Mouse (Mus musculus): ENCODE measurements around the gene Lman2.
A peak's percentile ranks its signal among the peaks of the same experiment; 100 is the strongest.

Gene Lman2

DNA sequence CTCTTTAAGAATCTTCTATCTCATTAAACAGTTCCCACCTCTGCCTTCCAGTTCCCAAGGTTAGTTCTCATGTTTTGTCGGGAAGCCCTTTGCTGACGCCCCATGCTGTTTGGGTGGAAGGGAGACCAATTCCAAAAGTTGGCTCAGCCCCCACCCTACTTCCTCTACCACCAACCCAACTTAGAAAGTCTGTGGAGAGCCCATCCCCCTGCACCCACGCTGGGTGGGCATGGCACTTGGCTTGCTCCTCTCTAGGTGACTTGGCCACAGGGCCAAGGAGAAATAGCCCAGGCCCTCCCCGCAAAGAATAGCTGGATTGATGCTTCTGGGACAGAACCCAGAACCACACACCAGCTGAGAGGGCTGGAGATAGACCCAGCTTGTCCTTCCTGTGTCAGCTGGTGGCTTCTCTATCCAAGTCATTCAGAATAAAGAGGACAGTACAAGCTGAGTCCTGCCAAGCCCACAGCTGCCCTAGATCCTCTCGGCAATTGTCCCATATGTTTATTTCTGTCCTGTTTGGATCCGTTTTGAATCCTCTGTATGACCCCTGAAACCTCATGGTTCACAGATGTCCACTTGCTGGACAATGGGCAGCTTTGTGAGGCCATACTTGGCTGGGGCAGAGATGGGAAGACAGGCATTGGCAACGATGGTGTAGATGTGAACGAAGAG, 8.6 kb upstream of the Lman2 start:
- DNase-seq (ENCODE audit: low read depth, low spot score): no peak

DNA sequence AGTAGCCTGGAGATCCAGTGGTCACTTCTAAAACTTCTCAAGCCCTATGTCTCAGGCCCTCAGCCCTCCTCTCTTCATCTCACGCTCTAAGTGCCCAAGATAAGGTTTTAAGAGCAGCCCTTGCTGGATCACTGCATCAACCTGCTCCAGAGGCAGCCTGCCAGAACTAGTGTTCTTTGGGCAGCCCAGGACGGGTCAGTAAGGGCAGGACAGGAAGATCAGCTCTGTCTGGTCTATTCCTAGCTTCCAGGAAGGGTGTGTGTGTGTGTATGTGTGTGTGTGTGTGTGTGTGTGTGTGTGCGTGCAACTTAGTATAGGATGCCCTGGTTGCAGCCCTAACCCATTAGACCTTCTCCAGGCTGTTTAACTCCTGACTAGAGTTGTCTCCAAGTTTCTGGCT, 7.7 kb upstream of the Lman2 start:
- DNase-seq (ENCODE audit: low read depth, low spot score): no peak

- peak; percentile 89 for DNase-seq (ENCODE audit: low read depth, low spot score)
These were observed 7.0 kb upstream of the Lman2 start, which contains the start of gene Rgs14 for GRCm38 (mm10) chr13:55369531-55370114. Rgs14 (plus strand) TSS chr13:55369732.

DNA sequence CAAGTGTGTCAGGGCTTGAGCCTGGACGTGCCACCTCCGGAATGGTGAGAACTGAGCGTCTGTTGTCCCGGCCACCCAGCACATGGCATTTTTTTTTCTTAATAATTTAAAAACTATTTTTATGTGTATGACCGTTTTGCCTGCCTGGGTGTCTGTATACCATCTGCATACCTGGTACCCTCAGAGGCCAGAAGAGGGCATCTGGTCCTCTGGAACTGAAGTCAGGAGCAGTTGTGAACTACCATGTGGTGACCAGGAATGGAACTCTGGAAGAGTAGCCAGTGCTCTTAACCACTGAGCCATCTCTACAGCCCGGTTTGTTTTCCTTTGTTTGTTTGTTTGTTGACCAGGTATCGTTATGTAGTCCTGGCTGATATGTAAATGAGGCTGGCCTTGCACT, 5.8 kb upstream of the Lman2 start:
- peak; percentile 64 for DNase-seq (ENCODE audit: low read depth, low spot score)

DNA sequence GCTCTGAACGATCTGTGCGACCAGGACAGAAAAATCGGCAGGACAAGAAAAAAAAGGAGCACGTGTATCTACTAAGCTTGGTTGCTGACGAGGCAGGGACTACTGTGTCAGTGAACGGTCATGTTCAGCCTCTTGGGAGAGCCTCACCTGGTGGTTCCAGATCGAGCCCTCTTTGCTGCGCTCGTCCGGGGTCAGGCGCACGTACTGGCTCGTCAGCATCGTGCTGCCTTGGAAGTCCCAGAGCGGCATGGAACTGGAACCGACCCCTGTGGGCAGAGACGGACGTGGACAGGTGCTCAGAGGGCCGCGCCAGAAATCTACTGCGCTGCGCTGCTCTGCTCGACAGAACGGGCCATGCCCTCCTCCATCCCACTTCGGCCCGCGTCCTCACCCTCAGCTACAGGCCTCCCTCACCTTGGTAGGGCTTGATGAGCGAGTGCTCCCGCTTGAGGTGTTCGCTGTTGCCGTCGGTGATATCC, 570 bp downstream of the Lman2 start:
- DNase-seq (ENCODE audit: low read depth, low spot score): no peak

DNA sequence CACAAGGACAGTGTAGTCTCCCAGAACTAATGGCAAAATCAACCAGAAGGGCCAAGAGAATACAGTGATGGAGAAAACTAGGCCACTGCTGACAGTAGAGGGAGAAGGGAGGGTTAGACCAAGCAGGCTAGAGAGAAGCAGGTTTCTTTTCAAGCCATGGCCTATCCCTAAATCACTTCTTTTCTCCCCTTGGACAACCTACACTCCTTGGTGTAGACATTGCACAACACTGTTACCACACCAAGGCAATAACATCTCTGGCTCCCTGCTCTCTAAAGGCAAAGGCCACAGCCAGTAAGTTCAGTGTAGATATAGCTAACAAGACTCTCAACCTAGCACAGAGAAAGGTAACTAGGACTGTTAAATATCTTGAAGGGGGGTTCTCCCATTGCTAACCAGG, 1.4 kb downstream of the Lman2 start:
- no peak for DNase-seq (ENCODE audit: low read depth, low spot score)

GRCm38 (mm10) chr13:55346745-55347144, 15.8 kb downstream of the Lman2 start:
- DNase-seq (ENCODE audit: low read depth, low spot score): no peak

GRCm38 (mm10) chr13:55344286-55344685, 18.3 kb downstream of the Lman2 start:
- DNase-seq (ENCODE audit: low read depth, low spot score): no peak

- no peak for DNase-seq (ENCODE audit: low read depth, low spot score)
These were observed 20.1 kb downstream of the Lman2 start for GRCm38 (mm10) chr13:55342469-55342868.

GRCm38 (mm10) chr13:55339259-55339658, 23.3 kb downstream of the Lman2 start:
- DNase-seq (ENCODE audit: low read depth, low spot score): peak; percentile 65

GRCm38 (mm10) chr13:55338131-55339054, 24.2 kb downstream of the Lman2 start:
- no peak for DNase-seq (ENCODE audit: low read depth, low spot score)

DNA sequence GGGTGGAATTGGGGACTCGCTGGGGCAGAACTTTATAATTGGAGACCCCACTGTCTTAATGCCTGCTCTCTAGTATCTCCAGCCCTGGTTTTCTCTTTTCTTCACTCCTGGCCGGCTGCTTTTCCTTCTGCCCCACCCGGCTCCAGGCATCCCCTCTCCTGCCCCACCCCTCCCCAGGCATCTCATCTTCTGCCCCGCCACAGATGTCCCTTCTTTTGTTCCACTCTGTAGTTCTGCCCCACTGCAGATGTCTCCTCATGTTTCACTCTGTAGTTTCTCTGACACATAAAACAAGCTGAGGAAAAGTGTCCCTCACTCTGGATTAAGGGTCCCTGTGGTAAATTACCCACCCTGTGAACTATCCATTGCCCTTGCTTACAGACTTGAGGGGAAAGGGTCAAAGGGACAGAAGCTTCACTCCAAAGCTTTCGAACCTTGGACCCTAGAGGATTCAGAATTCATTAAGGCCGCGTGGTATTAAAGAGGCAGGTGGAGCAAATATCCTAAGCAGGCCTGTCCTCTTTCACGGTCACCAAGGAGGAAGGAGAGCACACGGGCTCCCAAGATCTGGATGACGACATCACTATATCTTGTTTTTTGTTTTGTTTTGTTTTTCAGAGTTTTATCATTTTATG, 25.1 kb downstream of the Lman2 start:
- no peak for DNase-seq (ENCODE audit: low read depth, low spot score)

DNA sequence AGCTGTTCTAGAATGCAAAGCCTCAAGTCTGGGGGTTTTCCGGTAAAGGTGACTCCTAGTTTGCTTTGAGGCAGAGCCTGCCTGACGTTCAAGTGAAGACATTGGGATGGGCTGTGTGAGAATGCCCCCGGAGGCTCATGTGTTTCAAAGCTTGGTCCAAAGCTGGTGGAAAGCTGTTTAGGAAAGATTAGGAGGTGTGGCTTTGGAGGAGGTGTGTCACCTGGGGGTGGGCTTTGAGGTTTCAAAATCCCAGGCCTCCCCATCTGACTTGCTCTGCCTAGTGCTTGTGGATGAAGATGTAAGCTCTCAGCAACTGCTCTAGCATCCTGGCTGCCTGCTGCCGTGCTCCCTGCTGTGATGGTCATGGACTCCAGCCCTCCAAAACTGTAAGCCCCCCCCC, 26.9 kb downstream of the Lman2 start:
- DNase-seq (ENCODE audit: low read depth, low spot score): no peak

GRCm38 (mm10) chr13:55332331-55332730, 30.3 kb downstream of the Lman2 start:
- no peak for DNase-seq (ENCODE audit: low read depth, low spot score)

GRCm38 (mm10) chr13:55330567-55331400, 31.8 kb downstream of the Lman2 start:
- DNase-seq (ENCODE audit: low read depth, low spot score): peak; percentile 20

DNA sequence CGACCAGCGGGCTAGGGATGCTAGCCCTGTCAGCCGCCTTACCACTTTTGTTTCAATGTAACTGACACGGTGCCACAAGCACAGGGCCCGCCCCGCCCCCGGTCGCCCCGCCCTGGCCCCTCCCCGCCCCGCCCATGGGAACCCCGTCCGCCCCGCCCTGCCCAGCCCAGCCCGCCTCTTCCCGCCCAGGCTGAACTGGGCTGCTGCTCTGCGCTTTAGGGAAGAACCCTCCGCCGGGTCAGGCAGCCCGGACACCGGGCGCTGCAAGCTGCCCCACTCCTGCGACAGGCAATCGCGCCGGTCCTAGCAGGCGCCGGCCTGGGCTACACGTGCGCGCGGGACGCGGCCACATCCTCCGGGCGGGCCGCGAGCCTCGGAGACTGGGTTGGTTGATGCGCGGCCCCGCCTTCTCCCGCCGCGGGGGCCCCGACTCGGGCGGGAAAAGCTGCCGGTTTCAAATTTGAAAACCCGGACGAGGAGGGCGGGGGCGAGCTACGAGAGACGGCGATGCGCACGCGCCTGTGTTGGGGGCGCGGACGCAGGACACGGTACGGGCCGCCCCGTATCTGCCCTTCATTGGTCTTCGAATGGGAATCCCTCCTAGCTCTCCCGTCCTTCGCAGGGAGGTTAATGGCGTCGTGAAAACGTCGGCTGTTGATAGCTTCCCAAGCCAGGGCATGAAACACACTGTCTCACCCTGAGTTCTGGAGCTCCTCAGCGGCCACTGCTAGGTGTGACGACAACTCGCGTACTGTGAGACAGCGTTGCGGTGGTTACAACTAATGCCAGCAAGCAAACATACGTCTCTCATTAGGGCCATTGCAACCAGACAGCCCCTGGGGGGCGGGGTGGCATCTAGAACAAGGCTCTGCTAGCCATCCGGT, 32.7 kb downstream of the Lman2 start, which contains the start of gene Mxd3:
Gene Mxd3, minus strand, starts transcription at position 141 of the 884 bp plus-strand sequence.
- DNase-seq (ENCODE audit: low read depth, low spot score): peak; percentile 97

DNA sequence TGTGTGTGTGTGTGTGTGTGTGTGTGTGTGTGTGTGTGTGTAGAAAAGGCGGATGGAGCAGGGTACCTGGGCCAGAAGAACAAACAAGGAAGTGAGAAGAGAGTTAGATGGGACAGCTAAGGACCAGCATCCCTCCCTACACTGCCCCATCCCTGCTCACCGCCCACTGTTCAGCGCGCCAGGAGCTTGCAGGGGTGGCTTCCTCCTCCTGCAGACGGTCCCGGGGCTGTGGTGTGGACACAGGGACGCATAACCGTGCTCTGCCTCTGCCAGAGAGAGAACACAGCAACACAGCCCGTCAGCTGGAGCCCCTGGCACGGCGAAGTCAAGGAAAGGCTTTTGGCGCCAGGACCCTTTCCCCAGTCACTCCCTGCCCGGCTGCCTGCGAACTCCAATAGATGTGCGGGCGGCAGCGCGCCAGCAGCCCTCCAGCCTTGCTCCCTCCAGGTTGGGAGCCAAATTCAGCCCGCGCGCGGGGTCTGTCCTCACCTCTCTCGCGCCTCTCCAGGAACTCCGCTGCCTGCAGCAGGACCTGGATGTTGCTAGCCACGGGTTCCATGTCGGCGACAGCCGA, 33.4 kb downstream of the Lman2 start:
- DNase-seq (ENCODE audit: low read depth, low spot score): no peak

DNA sequence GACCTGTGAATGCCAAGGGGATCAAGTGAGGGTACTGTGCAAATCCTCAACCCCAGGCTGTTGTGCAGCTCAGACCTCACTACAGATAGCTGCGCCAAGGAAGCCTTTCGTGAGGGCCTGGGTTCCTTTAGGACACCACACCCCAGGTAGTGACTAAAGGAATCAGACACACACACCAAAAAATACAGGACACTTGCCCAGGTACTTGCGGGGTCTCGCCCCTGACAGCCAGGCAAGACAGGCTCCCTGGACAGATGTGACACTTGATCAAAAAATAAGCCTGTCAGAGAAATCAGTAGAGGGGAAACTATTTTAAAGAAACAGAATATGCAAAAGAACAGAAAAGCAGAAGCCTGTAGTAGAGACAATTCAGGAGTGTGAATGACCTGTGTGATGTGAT, 33.9 kb downstream of the Lman2 start:
- DNase-seq (ENCODE audit: low read depth, low spot score): peak; percentile 60

GRCm38 (mm10) chr13:55328171-55328570, 34.4 kb downstream of the Lman2 start:
- peak; percentile 17 for DNase-seq (ENCODE audit: low read depth, low spot score)
